Mouse (Mus musculus): ENCODE results near the gene Bloc1s4.

DNA sequence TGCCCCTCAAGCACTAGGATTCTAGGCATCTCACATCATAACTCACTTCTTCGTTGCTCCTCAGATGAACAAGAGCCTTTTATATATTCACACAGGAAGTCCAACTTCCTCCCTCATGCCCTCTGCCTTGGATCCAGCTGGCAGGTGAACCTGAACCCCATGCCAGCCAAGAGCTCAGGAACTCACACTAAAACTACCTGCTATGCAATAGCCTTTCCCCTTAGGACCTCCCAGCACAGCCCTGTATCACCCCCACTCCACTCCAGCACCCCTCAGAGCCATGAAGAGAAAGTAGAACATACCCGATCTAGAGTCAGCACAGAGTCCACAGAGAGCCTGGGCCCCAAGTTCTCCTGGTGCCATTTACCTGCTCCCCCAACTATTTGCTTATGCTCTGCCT, 21.3 kb downstream of the Bloc1s4 start:
- TF ChIP-seq TAL1 (IDR thresholded peaks at IDR 0.05; ENCODE audit: low read length) (no peak), GATA1 (IDR thresholded peaks at IDR 0.05; ENCODE audit: low read length) (no peak)

All from erythroblast, embryonic 14.5 days (primary cell).